Comparison of ENCODE assay signal across 21 mouse cellular contexts in genomic region chr13:57070479-57070878, GRCm38 (mm10).
DNase-seq lines count a peak whose midpoint lies in the region; TF ChIP-seq lines count a peak whose summit lies in the region.
"Had no signal": no experiment of that assay in that cellular context is flagged by ENCODE, and none has a peak within 500 bp of the region (broad histone marks: within the 10 kb centered on the region; RNA-seq: fewer than 3 reads in every experiment).

No protein-coding gene starts in this region.

- in situ Hi-C loops in ES-E14 (cut with MboI; ENCODE audit: low sequenced_read_pairs in 2 of 2, unreplicated experiment in 2 of 2): no loop called here

- H3K9ac ChIP-seq in ES-E14 (ENCODE audit: insufficient read depth, low read depth, low read length, poor library complexity, severe bottlenecking): no peak overlapping the region
- H3K9ac ChIP-seq: embryonic facial prominence, embryonic 13.5 days; embryonic facial prominence, embryonic 15.5 days; forebrain, embryonic 12.5 days had no signal

- no peaks in the 10 kb centered on the region for H3K36me3 ChIP-seq in ES-E14 (ENCODE audit: control insufficient read depth, insufficient read depth, low read length, poor library complexity, severe bottlenecking)
- H3K36me3 ChIP-seq: embryonic facial prominence, embryonic 13.5 days; embryonic facial prominence, embryonic 15.5 days; forebrain, embryonic 10.5 days; forebrain, embryonic 12.5 days had no signal

- H3K27ac ChIP-seq in ES-E14 (ENCODE audit: insufficient read depth, low read depth, low read length, poor library complexity, severe bottlenecking): no peak overlapping the region
- H3K27ac ChIP-seq: embryonic facial prominence, embryonic 13.5 days; embryonic facial prominence, embryonic 15.5 days; forebrain, embryonic 10.5 days; forebrain, embryonic 12.5 days had no signal

- no peaks in the 10 kb centered on the region for H3K9me3 ChIP-seq in ES-E14 (ENCODE audit: control insufficient read depth, insufficient read depth, low read depth, low read length)
- H3K9me3 ChIP-seq: embryonic facial prominence, embryonic 13.5 days; embryonic facial prominence, embryonic 15.5 days; forebrain, embryonic 12.5 days had no signal

- peak; percentile 53 for DNase-seq in ES-CJ7 (ENCODE audit: low read depth, low spot score)
- no peak for DNase-seq in ES-E14 (ENCODE audit: low read depth, low spot score)
- peak; percentile 24 for DNase-seq in ZHBTc4 (ENCODE audit: low read depth, low spot score)
- DNase-seq in left cerebral cortex, adult 18-20 months (ENCODE audit: low spot score in 2 of 2): no peak
- DNase-seq in kidney, postnatal 36 days: no peak
- no peak for DNase-seq in left cerebral cortex, adult 9 months (ENCODE audit: low spot score in 2 of 2)
- DNase-seq: adrenal gland, adult 2 months; adrenal gland, postnatal 10 days; adrenal gland, postnatal 25 days; cerebellum, adult 11 months; cerebellum, adult 18-20 months; cerebellum, adult 8-10 months; cerebellum, adult 9-11 months; cerebellum, postnatal 14 days; cerebellum, postnatal 36 days; embryo, embryonic 11 days had no signal

- no peak overlapping the region for H3K4me3 ChIP-seq in ES-E14 (ENCODE audit: insufficient read depth in 1 of 2, low read depth in 1 of 2, low read length in 2 of 2, poor library complexity in 1 of 2, severe bottlenecking in 1 of 2)
- H3K4me3 ChIP-seq: embryonic facial prominence, embryonic 13.5 days; embryonic facial prominence, embryonic 15.5 days; erythroblast, embryonic 14.5 days; forebrain, embryonic 10.5 days; forebrain, embryonic 12.5 days had no signal

- H3K4me1 ChIP-seq in ES-E14 (ENCODE audit: control insufficient read depth in 2 of 2, insufficient read depth in 2 of 2, low read length in 2 of 2, poor library complexity in 1 of 2): peaks cover 0 to 2% of the 10 kb centered on the region in 2 experiments; a peak in 1 of 4 replicates
- H3K4me1 ChIP-seq: embryonic facial prominence, embryonic 13.5 days; embryonic facial prominence, embryonic 15.5 days; forebrain, embryonic 10.5 days; forebrain, embryonic 12.5 days had no signal

TF ChIP-seq in ES-E14, 5 proteins besides CTCF, POLR2A, EP300 and RAD21:
- TF ChIP-seq ZNF384 (IDR thresholded peaks at IDR 0.05; ENCODE audit: low read depth, low read length) (no peak), HCFC1 (IDR thresholded peaks at IDR 0.05; ENCODE audit: borderline replicate concordance, insufficient read depth, low read length) (no peak), ZC3H11A (IDR thresholded peaks at IDR 0.05; ENCODE audit: borderline replicate concordance, low read depth, low read length) (no peak), CHD2 (IDR thresholded peaks at IDR 0.05; ENCODE audit: low read depth, low read length) (no peak), MAFK (IDR thresholded peaks at IDR 0.05; ENCODE audit: insufficient read depth, low read depth, low read length) (peak; percentile 74)

Comparison
In these comparisons a context has a peak if more than half of its experiments do, and no peak if none do; other contexts are left out.
1. DNase-seq: peak in ES-CJ7 (single experiment) and ZHBTc4 (single experiment); none in ES-E14 (single experiment), left cerebral cortex, adult 18-20 months (0 of 2), kidney, postnatal 36 days (0 of 2) and left cerebral cortex, adult 9 months (0 of 2).